Mouse (Mus musculus) neural tube, embryonic 14.5 days (tissue): ENCODE measurements at regions not wholly inside any gene's neighbourhood (a gene's known extent, or its start where the extent isn't known, plus 50 kb on each side); places are given as distances from the start of the nearest gene placed in this dataset.
A peak's percentile ranks its signal among the peaks of the same experiment; 100 is the strongest.

Experiments
- ATAC-seq: fragments of 200-750 bp; cut with Nextera tagmentation; 2 replicates; pipeline ENCODE4 v1.8.0; 2017; ENCODE audit warnings: low read depth, mild to moderate bottlenecking, moderate TSS enrichment, moderate library complexity
- H3K27ac ChIP-seq: fragments of 300-500 bp; sonication (generic); 2 replicates; pipeline ENCODE4 v1.5.1; 2014; ENCODE audit warnings: low read depth, mild to moderate bottlenecking, control low read depth, low read length, moderate library complexity, mixed read lengths
- H3K27me3 ChIP-seq: fragments of 300-500 bp; sonication (generic); 2 replicates; pipeline ENCODE4 v1.6.1; 2014; ENCODE audit warnings: low read length; ENCODE audit not compliant: control insufficient read depth, insufficient read depth
- H3K36me3 ChIP-seq: fragments of 300-500 bp; sonication (generic); 2 replicates; pipeline ENCODE4 v1.6.1; 2014; ENCODE audit warnings: low read length, mixed read lengths; ENCODE audit not compliant: control insufficient read depth, insufficient read depth
- H3K4me1 ChIP-seq: fragments of 300-500 bp; sonication (generic); 2 replicates; pipeline ENCODE4 v1.6.1; 2014; ENCODE audit warnings: low read length; ENCODE audit not compliant: control insufficient read depth, insufficient read depth
- H3K4me2 ChIP-seq: fragments of 300-500 bp; sonication (generic); 2 replicates; pipeline ENCODE4 v1.6.1; 2014; ENCODE audit warnings: mild to moderate bottlenecking, low read depth, low read length, control low read depth
- H3K4me3 ChIP-seq: fragments of 300-500 bp; sonication (generic); 2 replicates; pipeline ENCODE4 v1.5.1; 2014; ENCODE audit warnings: low read depth, low read length, control low read depth, mixed read lengths
- H3K9ac ChIP-seq: fragments of 300-500 bp; sonication (generic); replicated peaks from 2 replicates; pipeline ENCODE4 v1.6.1; 2014; ENCODE audit warnings: low read depth, mild to moderate bottlenecking, control low read depth, low read length, mixed read lengths
- H3K9me3 ChIP-seq: fragments of 300-500 bp; sonication (generic); 2 replicates; pipeline ENCODE4 v1.6.1; 2016; ENCODE audit warnings: low read length; ENCODE audit not compliant: control insufficient read depth
- WGBS: fragments of 180-500 bp; shearing (Covaris S2); extraction: QIAGEN DNeasy Blood & Tissue Kit; methylation state at CpG from one replicate; pipeline ENCODE4 v1.1.7; 2014; 5-methylcytosine and 5-hydroxymethylcytosine counted together

DNA sequence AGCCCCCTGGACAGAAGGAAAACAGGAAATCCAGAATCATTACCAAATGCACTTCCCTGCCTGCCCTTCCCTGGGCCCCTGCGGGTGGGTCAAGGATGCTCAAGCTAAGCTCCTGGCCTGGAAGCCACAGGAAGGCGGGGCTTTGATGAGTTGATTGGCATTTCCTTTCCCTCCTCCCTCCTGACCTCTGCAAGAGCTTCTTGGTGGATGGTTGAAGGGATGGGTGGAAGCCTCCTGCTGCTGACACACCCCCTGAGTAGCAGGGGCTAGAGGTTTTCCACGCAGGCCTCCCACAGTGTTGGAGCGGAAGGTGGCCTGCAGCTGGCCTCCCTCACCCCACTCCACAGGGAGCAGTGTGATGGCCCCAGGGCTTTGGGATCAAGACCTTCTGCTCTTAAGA is 239.5 kb downstream of the Sox9 start:
- Histone ChIP-seq H3K27ac (no peak overlapping the region), H3K4me1 (peaks cover 14% of the 10 kb centered on the region), H3K4me2 (no peak overlapping the region), H3K9ac (no peak overlapping the region), H3K36me3 (no peaks in the 10 kb centered on the region), H3K27me3 (no peaks in the 10 kb centered on the region), H3K4me3 (no peak overlapping the region), H3K9me3 (no peaks in the 10 kb centered on the region)
- 49% methylated on average over 4 of the region's 4 CpGs for WGBS
- ATAC-seq = no peak

DNA sequence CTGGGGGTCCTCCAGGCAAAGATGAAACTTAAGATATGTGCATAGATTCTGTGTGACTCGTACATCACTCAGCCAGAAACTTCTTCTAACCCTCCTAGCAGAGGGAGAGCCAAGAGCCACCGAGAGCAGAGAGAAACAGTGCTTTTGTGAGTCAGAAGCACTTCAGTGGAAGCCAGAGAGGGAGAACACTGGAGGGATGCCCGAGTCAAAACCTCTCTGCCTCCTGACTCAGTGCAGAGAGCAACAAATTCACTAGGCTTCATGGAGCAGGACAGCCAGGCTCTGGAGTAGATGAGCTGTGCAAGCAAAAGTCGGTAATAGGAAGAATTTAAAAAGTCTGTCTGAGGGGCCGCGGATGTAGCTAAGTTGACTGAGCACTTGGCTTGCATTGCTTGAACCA is 245.0 kb downstream of the Sox9 start:
- no peak overlapping the region for H3K27ac ChIP-seq
- no peak overlapping the region for H3K4me2 ChIP-seq
- no peaks in the 10 kb centered on the region for H3K9me3 ChIP-seq
- no peak overlapping the region for H3K9ac ChIP-seq
- H3K4me3 ChIP-seq = no peak overlapping the region
- no peaks in the 10 kb centered on the region for H3K4me1 ChIP-seq
- H3K27me3 ChIP-seq = no peaks in the 10 kb centered on the region
- H3K36me3 ChIP-seq = no peaks in the 10 kb centered on the region
- ATAC-seq = no peak
- 70% methylated on average over 6 of the region's 6 CpGs for WGBS

DNA sequence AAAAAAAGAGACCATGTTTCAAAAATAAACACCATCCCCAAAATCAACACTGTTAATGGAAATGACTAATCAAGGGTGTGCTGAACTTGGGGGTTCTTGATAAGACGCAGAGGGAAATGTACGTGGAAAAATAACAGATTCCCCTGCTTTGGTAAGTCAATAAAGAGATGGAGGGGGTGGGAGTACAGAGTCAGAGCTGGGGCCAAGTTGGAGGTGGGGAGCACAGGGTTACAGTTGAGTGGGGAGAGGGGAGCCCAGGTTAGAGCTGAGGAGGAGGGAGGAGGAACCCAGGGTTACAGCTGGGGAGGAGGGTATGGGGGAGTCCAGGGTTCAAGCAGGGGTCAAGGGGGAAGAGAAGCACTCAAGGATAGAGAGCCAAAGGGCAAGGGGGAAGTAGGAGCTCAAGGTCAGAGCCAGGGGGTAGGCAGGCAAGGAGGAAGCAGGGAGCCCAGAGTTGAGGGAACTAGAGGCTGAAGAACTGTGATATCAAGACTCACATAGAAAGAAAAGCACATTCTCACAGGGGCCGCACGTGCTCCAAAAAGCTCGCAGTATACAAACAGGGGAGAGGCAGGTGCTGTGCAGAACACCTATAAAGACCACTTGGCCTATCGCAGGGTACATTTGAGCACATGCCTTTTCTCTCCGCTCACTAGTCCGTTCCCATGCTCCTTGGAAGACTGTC is 246.4 kb downstream of the Sox9 start:
- Histone ChIP-seq H3K4me1 (no peaks in the 10 kb centered on the region), H3K27ac (no peak overlapping the region), H3K27me3 (no peaks in the 10 kb centered on the region), H3K4me3 (no peak overlapping the region), H3K9me3 (no peaks in the 10 kb centered on the region), H3K4me2 (no peak overlapping the region), H3K36me3 (no peaks in the 10 kb centered on the region), H3K9ac (no peak overlapping the region)
- 94% methylated on average over 8 of the region's 8 CpGs for WGBS
- ATAC-seq = no peak

- H3K27me3 ChIP-seq = no peaks in the 10 kb centered on the region
- ATAC-seq = no peak
- WGBS = 71% methylated on average over 8 of the region's 8 CpGs
- H3K4me3 ChIP-seq = no peak overlapping the region
- no peak overlapping the region for H3K27ac ChIP-seq
- H3K36me3 ChIP-seq = no peaks in the 10 kb centered on the region
- H3K4me2 ChIP-seq = no peak overlapping the region
- no peaks in the 10 kb centered on the region for H3K4me1 ChIP-seq
- H3K9me3 ChIP-seq = no peaks in the 10 kb centered on the region
- H3K9ac ChIP-seq = no peak overlapping the region
These were observed 249.4 kb downstream of the Sox9 start for GRCm38 (mm10) chr11:113031405-113031804.

- Histone ChIP-seq H3K36me3 (no peaks in the 10 kb centered on the region), H3K27ac (no peak overlapping the region), H3K9ac (no peak overlapping the region), H3K4me2 (no peak overlapping the region), H3K4me3 (no peak overlapping the region), H3K4me1 (no peaks in the 10 kb centered on the region), H3K27me3 (no peaks in the 10 kb centered on the region), H3K9me3 (no peaks in the 10 kb centered on the region)
- ATAC-seq = no peak
- 86% methylated on average over 8 of the region's 8 CpGs for WGBS
These were observed 250.6 kb downstream of the Sox9 start for GRCm38 (mm10) chr11:113032487-113033228.

DNA sequence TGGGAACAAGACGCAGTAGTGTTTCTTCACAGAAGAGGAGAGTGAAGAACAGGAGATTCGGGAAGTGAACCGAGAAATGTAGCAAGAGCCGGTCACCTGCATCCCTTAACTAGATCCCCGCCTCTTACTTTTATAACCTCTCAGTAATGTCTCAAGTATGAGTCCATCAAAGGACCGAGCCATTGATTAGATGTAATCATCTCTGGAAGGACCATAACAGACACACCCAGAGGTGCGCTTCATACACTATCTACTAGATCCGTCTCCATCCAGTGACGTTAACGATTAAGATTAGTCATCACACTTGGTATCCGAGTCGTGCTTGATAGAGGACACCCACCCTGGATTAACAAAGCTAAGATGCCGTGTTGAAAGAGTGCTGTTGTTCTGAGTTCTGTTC is 252.9 kb downstream of the Sox9 start:
- 96% methylated on average over 13 of the region's 13 CpGs for WGBS
- H3K4me1 ChIP-seq = no peaks in the 10 kb centered on the region
- ATAC-seq = no peak

GRCm38 (mm10) chr11:113037736-113038135 is 255.7 kb downstream of the Sox9 start:
- Histone ChIP-seq H3K4me1 (no peaks in the 10 kb centered on the region), H3K36me3 (no peaks in the 10 kb centered on the region), H3K4me3 (no peak overlapping the region), H3K27me3 (no peaks in the 10 kb centered on the region), H3K27ac (no peak overlapping the region), H3K9me3 (no peaks in the 10 kb centered on the region), H3K4me2 (no peak overlapping the region), H3K9ac (no peak overlapping the region)
- no peak for ATAC-seq
- WGBS = 82% methylated on average over 4 of the region's 4 CpGs

More for the DNA sequence above, 252.9 kb downstream of the Sox9 start:
- H3K27me3 ChIP-seq = no peaks in the 10 kb centered on the region
- no peak overlapping the region for H3K27ac ChIP-seq
- H3K4me2 ChIP-seq = no peak overlapping the region
- H3K9ac ChIP-seq = no peak overlapping the region
- no peaks in the 10 kb centered on the region for H3K36me3 ChIP-seq
- no peaks in the 10 kb centered on the region for H3K9me3 ChIP-seq
- no peak overlapping the region for H3K4me3 ChIP-seq

DNA sequence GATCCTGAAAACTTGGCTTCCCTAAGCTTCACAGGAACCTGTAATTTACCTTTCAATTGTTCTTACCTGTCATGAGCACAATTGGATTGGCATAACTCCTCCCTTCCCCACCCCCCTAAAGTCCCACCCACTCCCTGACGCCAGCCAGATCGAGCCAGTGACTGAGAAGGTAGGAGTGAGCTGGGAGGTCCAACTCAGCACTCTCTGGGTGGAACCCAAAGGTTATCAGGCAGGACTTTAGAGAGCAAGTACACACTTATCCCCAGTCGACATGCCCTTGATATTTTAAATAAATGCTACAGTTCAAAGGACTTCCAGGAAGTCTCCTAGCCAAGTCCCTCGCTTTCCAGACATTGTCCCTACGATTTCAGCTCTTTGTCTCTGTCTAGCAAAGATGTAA is 260.7 kb downstream of the Sox9 start:
- H3K27ac ChIP-seq = no peak overlapping the region
- 61% methylated on average over 5 of the region's 5 CpGs for WGBS
- H3K27me3 ChIP-seq = no peaks in the 10 kb centered on the region
- no peak for ATAC-seq
- H3K9ac ChIP-seq = no peak overlapping the region
- no peaks in the 10 kb centered on the region for H3K9me3 ChIP-seq
- no peak overlapping the region for H3K4me2 ChIP-seq
- peaks cover 16% of the 10 kb centered on the region for H3K4me1 ChIP-seq
- no peaks in the 10 kb centered on the region for H3K36me3 ChIP-seq
- H3K4me3 ChIP-seq = no peak overlapping the region

GRCm38 (mm10) chr11:113046200-113047051 is 264.4 kb downstream of the Sox9 start:
- H3K36me3 ChIP-seq = no peaks in the 10 kb centered on the region
- peak; percentile 83 for ATAC-seq
- peak overlapping the region; percentile 61 for H3K27ac ChIP-seq
- H3K4me1 ChIP-seq = peaks cover 16% of the 10 kb centered on the region
- H3K9me3 ChIP-seq = no peaks in the 10 kb centered on the region
- H3K9ac ChIP-seq = no peak overlapping the region
- H3K4me2 ChIP-seq = peak overlapping the region; percentile 12; the same call in 1 of the 2 replicates
- WGBS = 18% methylated on average over 20 of the region's 20 CpGs
- H3K27me3 ChIP-seq = no peaks in the 10 kb centered on the region
- H3K4me3 ChIP-seq = no peak overlapping the region
